Mouse (Mus musculus) cerebellum, adult 11 months (tissue): Measurements from ENCODE around the gene Psg23.
"Not testable (repeated sequence)": the region's sequence is repeated elsewhere in the genome, so short reads cannot be mapped to it uniquely, and the experiment has no call there.

ENCODE experiments used
- DNase-seq: peaks from one replicate; pipeline ENCODE4 v3.0.0; 2022

The Psg23 gene

GRCm38 (mm10) chr7:18616401-18616800 is at the start of gene Psg23:
TSS of gene Psg23 (minus strand) at chr7:18616501.
- DNase-seq, result not testable (repeated sequence)

GRCm38 (mm10) chr7:18656625-18657024 is 40.3 kb upstream of the Psg23 start, which contains the start of gene Psg21:
TSS of gene Psg21 (minus strand) at chr7:18656725.
- not testable (repeated sequence) for DNase-seq

- DNase-seq, result not testable (repeated sequence)
These were observed 10.6 kb upstream of the Psg23 start for GRCm38 (mm10) chr7:18626921-18627320.

- no peak for DNase-seq
These were observed 49.1 kb downstream of the Psg23 start, which contains the start of gene Psg27 for GRCm38 (mm10) chr7:18567205-18567604. TSS of gene Psg27 (minus strand) at chr7:18567305.

GRCm38 (mm10) chr7:18559850-18560249 is 56.5 kb downstream of the Psg23 start:
- no peak for DNase-seq
